Mouse (Mus musculus): Measurements from ENCODE around the gene Akirin2. TPM values are rescaled to one million over a fixed set of nuclear protein-coding genes. Genes with fewer than 3 reads are reported as not detected.

The Akirin2 gene
- polyA plus RNA-seq, 1 experiment from 2014 or later: 36.1 TPM

GRCm38 (mm10) chr4:34551098-34551809 lies 517 bp downstream of the Akirin2 start:
- peak; percentile 87 for ATAC-seq (ENCODE audit: low FRiP score, low TSS enrichment)
- Histone ChIP-seq H3K36me3 (ENCODE audit: insufficient read depth, low read length) (no peaks in the 10 kb centered on the region), H3K9ac (replicated peaks; ENCODE audit: low read length) (peak overlapping the region; percentile 97), H3K27ac (ENCODE audit: low read length) (peak overlapping the region; percentile 97), H3K4me1 (ENCODE audit: insufficient read depth, low read length) (peaks cover 19% of the 10 kb centered on the region), H3K4me2 (replicated peaks; ENCODE audit: low read depth, low read length) (peak overlapping the region; percentile 69), H3K4me3 (ENCODE audit: low read length) (peak overlapping the region; percentile 93), H3K27me3 (ENCODE audit: insufficient read depth, low read length) (no peaks in the 10 kb centered on the region), H3K9me3 (ENCODE audit: low read length) (no peaks in the 10 kb centered on the region)
- under 1% methylated on average over 41 of the region's 50 CpGs for WGBS

GRCm38 (mm10) chr4:34551966-34552365 lies 1.2 kb downstream of the Akirin2 start:
- Histone ChIP-seq H3K9me3 (ENCODE audit: low read length) (no peaks in the 10 kb centered on the region), H3K4me1 (ENCODE audit: insufficient read depth, low read length) (peaks cover 25% of the 10 kb centered on the region), H3K4me2 (replicated peaks; ENCODE audit: low read depth, low read length) (peak overlapping the region; percentile 69), H3K36me3 (ENCODE audit: insufficient read depth, low read length) (no peaks in the 10 kb centered on the region), H3K9ac (replicated peaks; ENCODE audit: low read length) (peak overlapping the region; percentile 97), H3K4me3 (ENCODE audit: low read length) (peak overlapping the region; percentile 93), H3K27me3 (ENCODE audit: insufficient read depth, low read length) (no peaks in the 10 kb centered on the region), H3K27ac (ENCODE audit: low read length) (peak overlapping the region; percentile 97)
- WGBS: 1% methylated on average over 3 of the region's 3 CpGs
- ATAC-seq (ENCODE audit: low FRiP score, low TSS enrichment): no peak

DNA sequence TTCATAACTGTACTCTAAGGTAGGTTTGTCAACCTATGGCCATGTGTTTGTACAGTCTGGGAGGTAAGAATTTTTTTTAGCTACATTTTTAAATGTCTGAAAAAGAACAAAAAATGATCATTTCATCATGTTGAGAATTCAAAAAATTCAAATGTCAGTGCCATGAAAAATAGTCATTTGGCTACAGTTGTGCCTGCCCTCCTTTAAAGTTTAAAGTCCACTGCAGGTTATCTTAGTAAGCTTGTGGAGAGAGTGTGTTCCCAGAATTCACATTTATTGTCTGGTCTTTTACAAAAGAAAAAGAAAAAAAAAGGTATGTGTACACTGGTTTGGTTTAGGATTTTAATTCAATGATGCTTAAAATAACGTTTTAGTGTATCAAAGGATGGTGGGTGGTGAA lies 3.9 kb downstream of the Akirin2 start:
- no peak overlapping the region for H3K4me3 ChIP-seq (ENCODE audit: low read length)
- no peak for ATAC-seq (ENCODE audit: low FRiP score, low TSS enrichment)
- no peaks in the 10 kb centered on the region for H3K9me3 ChIP-seq (ENCODE audit: low read length)
- H3K36me3 ChIP-seq (ENCODE audit: insufficient read depth, low read length): no peaks in the 10 kb centered on the region
- H3K4me1 ChIP-seq (ENCODE audit: insufficient read depth, low read length): peaks cover 29% of the 10 kb centered on the region
- H3K4me2 ChIP-seq (replicated peaks; ENCODE audit: low read depth, low read length): no peak overlapping the region
- H3K27me3 ChIP-seq (ENCODE audit: insufficient read depth, low read length): no peaks in the 10 kb centered on the region
- no peak overlapping the region for H3K27ac ChIP-seq (ENCODE audit: low read length)
- no peak overlapping the region for H3K9ac ChIP-seq (replicated peaks; ENCODE audit: low read length)
- WGBS: 58% methylated on average over 1 of the region's 1 CpGs

GRCm38 (mm10) chr4:34555604-34556003 lies 4.9 kb downstream of the Akirin2 start:
- no peak overlapping the region for H3K4me3 ChIP-seq (ENCODE audit: low read length)
- 94% methylated on average over 3 of the region's 3 CpGs for WGBS
- H3K27ac ChIP-seq (ENCODE audit: low read length): no peak overlapping the region
- H3K27me3 ChIP-seq (ENCODE audit: insufficient read depth, low read length): no peaks in the 10 kb centered on the region
- H3K36me3 ChIP-seq (ENCODE audit: insufficient read depth, low read length): no peaks in the 10 kb centered on the region
- no peak overlapping the region for H3K9ac ChIP-seq (replicated peaks; ENCODE audit: low read length)
- H3K4me2 ChIP-seq (replicated peaks; ENCODE audit: low read depth, low read length): no peak overlapping the region
- ATAC-seq (ENCODE audit: low FRiP score, low TSS enrichment): no peak
- H3K9me3 ChIP-seq (ENCODE audit: low read length): no peaks in the 10 kb centered on the region
- H3K4me1 ChIP-seq (ENCODE audit: insufficient read depth, low read length): peaks cover 27% of the 10 kb centered on the region

GRCm38 (mm10) chr4:34556183-34556582 lies 5.4 kb downstream of the Akirin2 start:
- no peak overlapping the region for H3K4me3 ChIP-seq (ENCODE audit: low read length)
- no peaks in the 10 kb centered on the region for H3K36me3 ChIP-seq (ENCODE audit: insufficient read depth, low read length)
- ATAC-seq (ENCODE audit: low FRiP score, low TSS enrichment): no peak
- H3K4me1 ChIP-seq (ENCODE audit: insufficient read depth, low read length): peaks cover 27% of the 10 kb centered on the region
- no peaks in the 10 kb centered on the region for H3K9me3 ChIP-seq (ENCODE audit: low read length)
- no peak overlapping the region for H3K9ac ChIP-seq (replicated peaks; ENCODE audit: low read length)
- H3K4me2 ChIP-seq (replicated peaks; ENCODE audit: low read depth, low read length): no peak overlapping the region
- no peaks in the 10 kb centered on the region for H3K27me3 ChIP-seq (ENCODE audit: insufficient read depth, low read length)
- no peak overlapping the region for H3K27ac ChIP-seq (ENCODE audit: low read length)

DNA sequence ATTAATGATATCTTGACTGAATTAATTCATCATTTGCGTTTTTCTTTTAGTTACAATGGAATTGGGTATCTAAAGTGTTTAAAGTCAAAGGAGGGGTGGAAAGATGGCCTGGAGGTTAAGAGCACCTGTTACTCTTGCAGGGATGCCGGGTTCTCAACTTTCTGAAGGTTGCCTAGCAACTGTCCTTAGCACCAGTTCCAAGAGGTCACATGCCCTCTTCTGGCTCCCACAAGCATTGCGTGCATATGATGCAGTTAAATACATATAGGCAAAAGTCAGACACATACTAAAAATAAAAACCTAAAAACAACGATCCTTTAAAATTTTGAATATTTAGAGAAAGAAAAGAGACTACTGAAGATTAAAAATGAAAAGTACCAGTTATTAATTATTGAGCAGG lies 10.2 kb downstream of the Akirin2 start:
- Histone ChIP-seq H3K4me1 (ENCODE audit: insufficient read depth, low read length) (peaks cover 13% of the 10 kb centered on the region), H3K4me3 (ENCODE audit: low read length) (no peak overlapping the region), H3K9ac (replicated peaks; ENCODE audit: low read length) (no peak overlapping the region), H3K4me2 (replicated peaks; ENCODE audit: low read depth, low read length) (no peak overlapping the region), H3K27me3 (ENCODE audit: insufficient read depth, low read length) (no peaks in the 10 kb centered on the region), H3K9me3 (ENCODE audit: low read length) (no peaks in the 10 kb centered on the region), H3K36me3 (ENCODE audit: insufficient read depth, low read length) (peaks cover 10% of the 10 kb centered on the region; the same call in 1 of the 2 replicates), H3K27ac (ENCODE audit: low read length) (no peak overlapping the region)
- WGBS: 51% methylated on average over 4 of the region's 4 CpGs
- ATAC-seq (ENCODE audit: low FRiP score, low TSS enrichment): peak; percentile 63; the same call in 1 of the 2 replicates

- H3K4me1 ChIP-seq (ENCODE audit: insufficient read depth, low read length): no peaks in the 10 kb centered on the region
- no peak overlapping the region for H3K4me2 ChIP-seq (replicated peaks; ENCODE audit: low read depth, low read length)
- no peak overlapping the region for H3K9ac ChIP-seq (replicated peaks; ENCODE audit: low read length)
- no peak overlapping the region for H3K4me3 ChIP-seq (ENCODE audit: low read length)
- no peaks in the 10 kb centered on the region for H3K9me3 ChIP-seq (ENCODE audit: low read length)
- H3K36me3 ChIP-seq (ENCODE audit: insufficient read depth, low read length): peaks cover 48% of the 10 kb centered on the region
- H3K27ac ChIP-seq (ENCODE audit: low read length): no peak overlapping the region
- WGBS: 88% methylated on average over 6 of the region's 6 CpGs
- no peaks in the 10 kb centered on the region for H3K27me3 ChIP-seq (ENCODE audit: insufficient read depth, low read length)
- ATAC-seq (ENCODE audit: low FRiP score, low TSS enrichment): no peak; the same call in 1 of the 2 replicates
These were observed 15.5 kb downstream of the Akirin2 start for GRCm38 (mm10) chr4:34566226-34566625.

- Histone ChIP-seq H3K4me2 (replicated peaks; ENCODE audit: low read depth, low read length) (no peak overlapping the region), H3K27me3 (ENCODE audit: insufficient read depth, low read length) (no peaks in the 10 kb centered on the region), H3K9ac (replicated peaks; ENCODE audit: low read length) (no peak overlapping the region), H3K36me3 (ENCODE audit: insufficient read depth, low read length) (peaks cover 76% of the 10 kb centered on the region), H3K27ac (ENCODE audit: low read length) (no peak overlapping the region), H3K9me3 (ENCODE audit: low read length) (no peaks in the 10 kb centered on the region), H3K4me1 (ENCODE audit: insufficient read depth, low read length) (no peaks in the 10 kb centered on the region), H3K4me3 (ENCODE audit: low read length) (no peak overlapping the region)
- ATAC-seq (ENCODE audit: low FRiP score, low TSS enrichment): no peak
- 69% methylated on average over 2 of the region's 2 CpGs for WGBS
These were observed 22.1 kb downstream of the Akirin2 start for GRCm38 (mm10) chr4:34572876-34573275.

DNA sequence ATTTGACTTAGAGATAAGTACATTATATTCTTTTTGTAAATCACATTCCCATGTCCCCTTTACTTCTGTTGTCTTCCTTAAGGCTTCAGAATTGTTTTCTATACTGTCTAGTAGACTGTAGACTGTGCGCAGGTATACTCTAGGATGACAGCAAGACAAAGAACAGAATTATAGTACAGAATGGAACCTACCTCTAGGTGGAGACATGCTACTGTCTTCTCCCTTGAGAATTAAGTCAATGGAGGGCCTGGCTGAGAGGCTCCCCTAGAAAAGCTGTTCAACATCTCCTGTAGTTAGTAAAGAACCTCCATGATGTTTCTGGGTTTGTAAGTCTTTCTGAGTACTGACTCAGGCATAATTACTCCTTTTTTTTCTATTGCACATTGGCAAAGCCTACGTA lies 26.3 kb downstream of the Akirin2 start:
- 99% methylated on average over 2 of the region's 2 CpGs for WGBS
- H3K27ac ChIP-seq (ENCODE audit: low read length): no peak overlapping the region
- H3K4me1 ChIP-seq (ENCODE audit: insufficient read depth, low read length): no peaks in the 10 kb centered on the region
- H3K4me3 ChIP-seq (ENCODE audit: low read length): no peak overlapping the region
- H3K36me3 ChIP-seq (ENCODE audit: insufficient read depth, low read length): peaks cover 69% of the 10 kb centered on the region
- H3K4me2 ChIP-seq (replicated peaks; ENCODE audit: low read depth, low read length): no peak overlapping the region
- H3K9me3 ChIP-seq (ENCODE audit: low read length): no peaks in the 10 kb centered on the region
- no peaks in the 10 kb centered on the region for H3K27me3 ChIP-seq (ENCODE audit: insufficient read depth, low read length)
- no peak overlapping the region for H3K9ac ChIP-seq (replicated peaks; ENCODE audit: low read length)
- no peak for ATAC-seq (ENCODE audit: low FRiP score, low TSS enrichment)

DNA sequence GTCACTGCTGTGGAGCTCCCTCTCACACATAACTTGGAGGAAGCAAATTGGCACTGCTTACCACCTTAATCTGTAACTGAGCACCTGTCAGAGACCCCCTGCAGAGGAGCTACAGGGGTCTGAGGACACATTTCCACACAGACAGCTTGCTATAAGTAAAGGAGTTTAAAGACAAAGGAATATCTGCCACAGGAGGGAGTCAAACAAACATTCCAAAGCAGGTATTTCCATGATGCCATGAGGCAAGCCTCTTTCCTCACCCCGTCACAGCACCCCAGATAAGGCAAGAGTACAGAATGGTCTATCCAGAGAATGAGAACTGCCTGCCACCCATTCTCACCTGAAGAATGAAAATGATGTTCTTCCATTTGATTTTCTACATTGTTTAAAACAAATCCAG lies 28.5 kb downstream of the Akirin2 start:
- WGBS: 86% methylated on average over 1 of the region's 1 CpGs
- no peak overlapping the region for H3K4me2 ChIP-seq (replicated peaks; ENCODE audit: low read depth, low read length)
- no peaks in the 10 kb centered on the region for H3K27me3 ChIP-seq (ENCODE audit: insufficient read depth, low read length)
- H3K9me3 ChIP-seq (ENCODE audit: low read length): no peaks in the 10 kb centered on the region
- no peak overlapping the region for H3K27ac ChIP-seq (ENCODE audit: low read length)
- H3K9ac ChIP-seq (replicated peaks; ENCODE audit: low read length): no peak overlapping the region
- ATAC-seq (ENCODE audit: low FRiP score, low TSS enrichment): no peak
- peaks cover 71% of the 10 kb centered on the region for H3K36me3 ChIP-seq (ENCODE audit: insufficient read depth, low read length)
- no peak overlapping the region for H3K4me3 ChIP-seq (ENCODE audit: low read length)
- no peaks in the 10 kb centered on the region for H3K4me1 ChIP-seq (ENCODE audit: insufficient read depth, low read length)
